Mouse (Mus musculus) stomach, embryonic 16.5 days (tissue): ENCODE results near the gene Clhc1. TPM values are rescaled to one million over a fixed set of nuclear protein-coding genes. Genes with fewer than 3 reads are reported as not detected.

Source experiments
- ATAC-seq: fragments of 200-750 bp; cut with Nextera tagmentation; 2 replicates; pipeline ENCODE4 v1.8.0; 2017; ENCODE audit warnings: moderate number of reproducible peaks, moderate TSS enrichment; ENCODE audit not compliant: insufficient read depth, low FRiP score
- H3K27ac ChIP-seq: fragments of 300-500 bp; sonication (generic); 2 replicates; pipeline ENCODE4 v1.5.1; 2014; ENCODE audit warnings: low read length
- H3K27me3 ChIP-seq: fragments of 300-500 bp; sonication (generic); 2 replicates; pipeline ENCODE4 v1.6.1; 2014; ENCODE audit warnings: low read length, control low read depth, mixed read lengths; ENCODE audit not compliant: control insufficient read depth, insufficient read depth
- H3K36me3 ChIP-seq: fragments of 300-500 bp; sonication (generic); 2 replicates; pipeline ENCODE4 v1.6.1; 2014; ENCODE audit warnings: low read length; ENCODE audit not compliant: control insufficient read depth, insufficient read depth
- H3K4me1 ChIP-seq: fragments of 300-500 bp; sonication (generic); 2 replicates; pipeline ENCODE4 v1.6.1; 2014; ENCODE audit warnings: low read length, control low read depth, mixed read lengths; ENCODE audit not compliant: control insufficient read depth, insufficient read depth
- H3K4me2 ChIP-seq: fragments of 300-500 bp; sonication (generic); 2 replicates; pipeline ENCODE4 v1.6.1; 2014; ENCODE audit warnings: low read depth, low read length, mixed read lengths
- H3K4me3 ChIP-seq: fragments of 300-500 bp; sonication (generic); replicated peaks from 2 replicates; pipeline ENCODE4 v1.5.1; 2014; ENCODE audit warnings: mild to moderate bottlenecking, low read length
- H3K9ac ChIP-seq: fragments of 300-500 bp; sonication (generic); 2 replicates; pipeline ENCODE4 v1.6.1; 2014; ENCODE audit warnings: low read length
- H3K9me3 ChIP-seq: fragments of 300-500 bp; sonication (generic); replicated peaks from 2 replicates; pipeline ENCODE4 v1.6.1; 2016; ENCODE audit warnings: low read length, control low read depth; ENCODE audit not compliant: control insufficient read depth
- WGBS: fragments of 180-500 bp; shearing (Covaris S2); extraction: QIAGEN DNeasy Blood & Tissue Kit; methylation state at CpG from one replicate; pipeline ENCODE4 v1.1.7; 2014; 5-methylcytosine and 5-hydroxymethylcytosine counted together
- polyA plus RNA-seq: library from polyadenylated mRNA; unstranded; fragments of >200 nt; fragmentation: Nextera tagmentation; extraction: Ambion mirVana; gene quantifications from 2 replicates; pipeline ENCODE4 v1.2.1, GENCODE M21; 2015

The Clhc1 gene
- polyA plus RNA-seq, 1 experiment from 2014 or later: 0.28 TPM

- H3K4me3 ChIP-seq: no peak overlapping the region
- no peaks in the 10 kb centered on the region for H3K4me1 ChIP-seq
- no peak for ATAC-seq
- 28% methylated on average over 5 of the region's 5 CpGs for WGBS
- no peaks in the 10 kb centered on the region for H3K27me3 ChIP-seq
- H3K9me3 ChIP-seq: no peaks in the 10 kb centered on the region
- H3K4me2 ChIP-seq: no peak overlapping the region
- peak overlapping the region; percentile 1; the same call in 1 of the 2 replicates for H3K27ac ChIP-seq
- H3K36me3 ChIP-seq: no peaks in the 10 kb centered on the region
- no peak overlapping the region for H3K9ac ChIP-seq
These were observed 78.8 kb downstream of the Clhc1 start for GRCm38 (mm10) chr11:29626541-29626940.

DNA sequence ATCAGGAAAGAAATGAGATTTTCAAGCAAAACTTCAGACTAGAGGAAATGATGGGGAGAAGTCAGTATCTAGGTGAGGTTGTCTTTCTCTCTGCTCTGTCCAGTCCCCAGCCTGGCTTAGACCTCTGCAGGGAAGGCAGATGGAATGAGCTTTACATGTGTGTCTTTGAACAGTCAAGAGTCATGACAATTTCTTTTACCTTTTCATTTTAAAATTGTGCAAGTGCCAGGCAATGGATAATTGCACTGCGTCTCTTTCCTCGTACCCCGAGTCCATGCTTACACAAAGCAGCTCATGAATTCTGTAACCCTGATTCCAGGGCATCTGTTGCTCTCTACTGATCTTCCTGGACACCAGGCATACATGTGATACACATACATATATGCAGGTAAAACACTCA, 80.0 kb downstream of the Clhc1 start:
- no peak overlapping the region for H3K27ac ChIP-seq
- no peaks in the 10 kb centered on the region for H3K36me3 ChIP-seq
- H3K27me3 ChIP-seq: no peaks in the 10 kb centered on the region
- H3K4me2 ChIP-seq: no peak overlapping the region
- H3K4me3 ChIP-seq: no peak overlapping the region
- no peak overlapping the region for H3K9ac ChIP-seq
- H3K9me3 ChIP-seq: no peaks in the 10 kb centered on the region
- no peak for ATAC-seq
- H3K4me1 ChIP-seq: no peaks in the 10 kb centered on the region
- WGBS: 87% methylated on average over 3 of the region's 3 CpGs

Other genes starting within 250 kb of the Clhc1 start
- gene Ccdc88a, start 174.3 kb upstream of the Clhc1 start, polyA plus RNA-seq: 11.0 and 17.6 TPM in 2 replicates
- gene Prorsd1, start 32.9 kb upstream of the Clhc1 start, polyA plus RNA-seq: 27.6 and 32.2 TPM in 2 replicates
- gene Mtif2, start 21.5 kb upstream of the Clhc1 start, polyA plus RNA-seq: 35.7 and 41.5 TPM in 2 replicates
- 776 and 999 TPM in 2 replicates for gene Rps27a, start 159 bp downstream of the Clhc1 start, polyA plus RNA-seq
- 36.6 and 51.7 TPM in 2 replicates for gene Rtn4, start 145.0 kb downstream of the Clhc1 start, polyA plus RNA-seq